Comparison of ENCODE assay signal across 9 mouse cellular contexts in the genomic region with DNA sequence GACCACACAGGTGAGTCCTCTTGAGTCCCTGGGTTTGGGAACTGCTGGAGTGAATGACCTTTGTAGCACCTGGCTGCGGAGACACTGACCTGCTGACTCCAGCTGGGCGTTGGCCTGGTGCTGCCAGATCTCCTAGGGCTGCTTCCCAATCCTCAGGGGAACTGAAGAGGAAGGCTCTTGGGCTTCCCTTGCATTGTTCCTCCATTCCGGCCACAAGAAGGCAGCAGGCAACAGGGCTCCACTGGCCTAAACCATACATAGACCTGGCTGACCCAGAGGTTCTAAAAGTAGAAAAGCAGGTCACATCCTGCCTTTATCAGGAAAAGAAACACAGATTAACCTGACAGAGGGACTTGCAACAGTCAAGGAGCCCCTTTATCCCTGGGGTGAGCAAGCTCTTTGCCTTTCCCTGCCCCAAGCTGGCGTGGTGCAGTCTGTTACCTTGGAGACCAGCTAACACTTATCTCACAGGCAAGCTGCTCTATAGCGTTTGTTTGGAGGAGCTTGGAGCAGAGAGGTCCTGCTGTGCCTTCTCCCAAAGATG. TPM values are rescaled to one million over a fixed set of nuclear protein-coding genes. Genes with fewer than 3 reads are reported as not detected.
DNase-seq lines count a peak whose midpoint lies in the region; ATAC-seq and TF ChIP-seq lines count a peak whose summit lies in the region.
"Had no signal": no experiment of that assay in that cellular context is flagged by ENCODE, and none has a peak within 500 bp of the region (broad histone marks: within the 10 kb centered on the region; RNA-seq: fewer than 3 reads in every experiment).

No protein-coding gene starts in this region.

- H3K4me2 ChIP-seq in neural tube, embryonic 14.5 days (ENCODE audit: low read depth, low read length): no peak overlapping the region
- no peak overlapping the region for H3K4me2 ChIP-seq in neural tube, embryonic 15.5 days
- H3K4me2 ChIP-seq in kidney, postnatal 0 days (ENCODE audit: low read length): no peak overlapping the region
- no peak overlapping the region; the same call in 1 of the 2 replicates for H3K4me2 ChIP-seq in midbrain, embryonic 16.5 days (ENCODE audit: low read length)
- H3K4me2 ChIP-seq: limb, embryonic 13.5 days had no signal

- no peaks in the 10 kb centered on the region for H3K27me3 ChIP-seq in neural tube, embryonic 14.5 days (ENCODE audit: control insufficient read depth, insufficient read depth, low read length)
- H3K27me3 ChIP-seq in neural tube, embryonic 15.5 days (replicated peaks): no peaks in the 10 kb centered on the region
- H3K27me3 ChIP-seq in kidney, postnatal 0 days (ENCODE audit: insufficient read depth, low read length): no peaks in the 10 kb centered on the region
- H3K27me3 ChIP-seq in midbrain, embryonic 16.5 days (ENCODE audit: control insufficient read depth, insufficient read depth, low read depth, low read length): no peaks in the 10 kb centered on the region
- H3K27me3 ChIP-seq: limb, embryonic 13.5 days had no signal

- peak; percentile 57 to 74 for DNase-seq in frontal cortex, postnatal 36 days (ENCODE audit: low spot score in 2 of 2)
- peak; percentile 22 for DNase-seq in kidney, postnatal 0 days (ENCODE audit: low spot score)
- DNase-seq in urinary bladder, postnatal 10 days (ENCODE audit: low spot score): no peak
- DNase-seq in urinary bladder, postnatal 14 days (ENCODE audit: low spot score): no peak
- no peak for DNase-seq in urinary bladder, adult 2 months (ENCODE audit: low spot score)

- no peak overlapping the region for H3K27ac ChIP-seq in neural tube, embryonic 14.5 days (ENCODE audit: low read depth, low read length)
- no peak overlapping the region for H3K27ac ChIP-seq in neural tube, embryonic 15.5 days (replicated peaks)
- H3K27ac ChIP-seq in kidney, postnatal 0 days: no peak overlapping the region
- H3K27ac ChIP-seq in midbrain, embryonic 16.5 days (ENCODE audit: low read length): no peak overlapping the region
- H3K27ac ChIP-seq: limb, embryonic 13.5 days had no signal

- no peaks in the 10 kb centered on the region for H3K4me1 ChIP-seq in neural tube, embryonic 14.5 days (ENCODE audit: control insufficient read depth, insufficient read depth, low read length)
- H3K4me1 ChIP-seq in neural tube, embryonic 15.5 days: peaks cover 5% of the 10 kb centered on the region; the same call in 1 of the 2 replicates
- no peaks in the 10 kb centered on the region for H3K4me1 ChIP-seq in kidney, postnatal 0 days (replicated peaks; ENCODE audit: insufficient read depth, low read length)
- H3K4me1 ChIP-seq in midbrain, embryonic 16.5 days (ENCODE audit: control insufficient read depth, insufficient read depth, low read length): peaks cover 3% of the 10 kb centered on the region; the same call in 1 of the 2 replicates
- H3K4me1 ChIP-seq: limb, embryonic 13.5 days had no signal

- 13% methylated on average over 5 of the region's 5 CpGs for WGBS in neural tube, embryonic 14.5 days
- WGBS in neural tube, embryonic 15.5 days: 19% methylated on average over 5 of the region's 5 CpGs
- 23% methylated on average over 5 of the region's 5 CpGs for WGBS in kidney, postnatal 0 days
- WGBS in midbrain, embryonic 16.5 days: 8% methylated on average over 5 of the region's 5 CpGs

- H3K9ac ChIP-seq in neural tube, embryonic 14.5 days (replicated peaks; ENCODE audit: low read depth, low read length): no peak overlapping the region
- H3K9ac ChIP-seq in neural tube, embryonic 15.5 days (replicated peaks): no peak overlapping the region
- no peak overlapping the region for H3K9ac ChIP-seq in kidney, postnatal 0 days (ENCODE audit: low read depth, low read length)
- H3K9ac ChIP-seq in midbrain, embryonic 16.5 days (ENCODE audit: low read depth, low read length): no peak overlapping the region
- H3K9ac ChIP-seq: limb, embryonic 13.5 days had no signal

- H3K4me3 ChIP-seq in neural tube, embryonic 14.5 days (ENCODE audit: low read depth, low read length): no peak overlapping the region
- H3K4me3 ChIP-seq in neural tube, embryonic 15.5 days (replicated peaks): no peak overlapping the region
- H3K4me3 ChIP-seq in kidney, postnatal 0 days (replicated peaks; ENCODE audit: low read depth, low read length): no peak overlapping the region
- no peak overlapping the region for H3K4me3 ChIP-seq in midbrain, embryonic 16.5 days (ENCODE audit: low read depth, low read length)
- H3K4me3 ChIP-seq: limb, embryonic 13.5 days had no signal

- no peaks in the 10 kb centered on the region for H3K9me3 ChIP-seq in neural tube, embryonic 14.5 days (ENCODE audit: control insufficient read depth, low read length)
- no peaks in the 10 kb centered on the region for H3K9me3 ChIP-seq in neural tube, embryonic 15.5 days (replicated peaks)
- H3K9me3 ChIP-seq in kidney, postnatal 0 days (replicated peaks; ENCODE audit: low read length): no peaks in the 10 kb centered on the region
- H3K9me3 ChIP-seq in midbrain, embryonic 16.5 days (replicated peaks; ENCODE audit: control insufficient read depth, low read length, poor library complexity, severe bottlenecking): no peaks in the 10 kb centered on the region
- H3K9me3 ChIP-seq: limb, embryonic 13.5 days had no signal

- ATAC-seq in neural tube, embryonic 14.5 days (ENCODE audit: low read depth): peak; percentile 44; the same call in 1 of the 2 replicates
- no peak for ATAC-seq in neural tube, embryonic 15.5 days (ENCODE audit: low FRiP score)
- no peak for ATAC-seq in kidney, postnatal 0 days (replicated peaks; ENCODE audit: low FRiP score, low read depth)
- ATAC-seq in midbrain, embryonic 16.5 days: peak; percentile 65; the same call in 1 of the 2 replicates

- no peaks in the 10 kb centered on the region for H3K36me3 ChIP-seq in neural tube, embryonic 14.5 days (ENCODE audit: control insufficient read depth, insufficient read depth, low read length)
- H3K36me3 ChIP-seq in neural tube, embryonic 15.5 days: no peaks in the 10 kb centered on the region
- H3K36me3 ChIP-seq in kidney, postnatal 0 days (ENCODE audit: insufficient read depth, low read length): no peaks in the 10 kb centered on the region
- no peaks in the 10 kb centered on the region for H3K36me3 ChIP-seq in midbrain, embryonic 16.5 days (ENCODE audit: control insufficient read depth, insufficient read depth, low read length)

- TF ChIP-seq CTCF in kidney, postnatal 0 days (IDR thresholded peaks at IDR 0.05; ENCODE audit: low read depth): peak; percentile 44; the same call in 1 of the 2 replicates

RNA-seq across cellular contexts. Expression of a gene that starts 0.5 kb away (rescaled TPM):
- polyA plus RNA-seq in neural tube, embryonic 14.5 days (2014; fragmentation: Nextera tagmentation; extraction: Ambion mirVana): 0.86 and 1.1 TPM in 2 replicates
- 0.86 and 2.0 TPM in 2 replicates for polyA plus RNA-seq in neural tube, embryonic 15.5 days (2015; fragmentation: Nextera tagmentation; extraction: Ambion mirVana)
- 0.13 and 0.15 TPM in 2 replicates for polyA plus RNA-seq in kidney, postnatal 0 days (2015; fragmentation: Nextera tagmentation; extraction: Ambion mirVana)
- polyA plus RNA-seq in midbrain, embryonic 16.5 days (2015; fragmentation: Nextera tagmentation; extraction: Ambion mirVana): 2.1 and 2.3 TPM in 2 replicates
- polyA plus RNA-seq in urinary bladder, adult 2 months (2012; rRNA removed): 0.40 and 1.2 TPM in 2 replicates

Comparison
In these comparisons a context has a peak if more than half of its experiments do, and no peak if none do; other contexts are left out.
1. ATAC-seq: peak in neural tube, embryonic 14.5 days (single experiment) and midbrain, embryonic 16.5 days (single experiment); none in neural tube, embryonic 15.5 days (single experiment) and kidney, postnatal 0 days (single experiment).
2. DNase-seq: peak in frontal cortex, postnatal 36 days (2 of 2) and kidney, postnatal 0 days (single experiment); none in urinary bladder, postnatal 10 days (single experiment), urinary bladder, postnatal 14 days (single experiment) and urinary bladder, adult 2 months (single experiment).